Mouse (Mus musculus): ENCODE measurements at regions not wholly inside any gene's neighbourhood (a gene's known extent, or its start where the extent isn't known, plus 50 kb on each side); places are given as distances from the start of the nearest gene placed in this dataset.

GRCm38 (mm10) chr17:49149896-49150295, 217.7 kb downstream of the Lrfn2 start:
- 87% methylated on average over 4 of the region's 4 CpGs for WGBS
- no peaks in the 10 kb centered on the region for H3K9me3 ChIP-seq (replicated peaks; ENCODE audit: control insufficient read depth, low read length)
- H3K27me3 ChIP-seq (ENCODE audit: control insufficient read depth, insufficient read depth, low read length), result no peaks in the 10 kb centered on the region
- no peaks in the 10 kb centered on the region for H3K4me1 ChIP-seq (ENCODE audit: control insufficient read depth, insufficient read depth, low read length)
- H3K4me3 ChIP-seq (replicated peaks; ENCODE audit: low read length), result no peak overlapping the region
- H3K4me2 ChIP-seq (ENCODE audit: low read depth, low read length), result no peak overlapping the region
- no peak overlapping the region for H3K9ac ChIP-seq (ENCODE audit: low read length)
- H3K36me3 ChIP-seq (ENCODE audit: control insufficient read depth, insufficient read depth, low read length), result no peaks in the 10 kb centered on the region
- no peak for ATAC-seq (ENCODE audit: insufficient read depth, low FRiP score)
- no peak overlapping the region for H3K27ac ChIP-seq (ENCODE audit: low read length)

- peak; percentile 77 for ATAC-seq (ENCODE audit: insufficient read depth, low FRiP score)
- Histone ChIP-seq H3K27me3 (ENCODE audit: control insufficient read depth, insufficient read depth, low read length) (no peaks in the 10 kb centered on the region), H3K9me3 (replicated peaks; ENCODE audit: control insufficient read depth, low read length) (no peaks in the 10 kb centered on the region), H3K27ac (ENCODE audit: low read length) (no peak overlapping the region), H3K4me3 (replicated peaks; ENCODE audit: low read length) (no peak overlapping the region), H3K9ac (ENCODE audit: low read length) (no peak overlapping the region), H3K36me3 (ENCODE audit: control insufficient read depth, insufficient read depth, low read length) (no peaks in the 10 kb centered on the region), H3K4me1 (ENCODE audit: control insufficient read depth, insufficient read depth, low read length) (no peaks in the 10 kb centered on the region), H3K4me2 (ENCODE audit: low read depth, low read length) (no peak overlapping the region)
- WGBS, result 33% methylated on average over 3 of the region's 3 CpGs
Measured at GRCm38 (mm10) chr17:49150971-49151422, 218.8 kb downstream of the Lrfn2 start.

GRCm38 (mm10) chr17:49153994-49154393, 221.8 kb downstream of the Lrfn2 start:
- Histone ChIP-seq H3K27me3 (ENCODE audit: control insufficient read depth, insufficient read depth, low read length) (no peaks in the 10 kb centered on the region), H3K36me3 (ENCODE audit: control insufficient read depth, insufficient read depth, low read length) (no peaks in the 10 kb centered on the region), H3K9ac (ENCODE audit: low read length) (no peak overlapping the region), H3K4me3 (replicated peaks; ENCODE audit: low read length) (no peak overlapping the region), H3K4me1 (ENCODE audit: control insufficient read depth, insufficient read depth, low read length) (no peaks in the 10 kb centered on the region), H3K27ac (ENCODE audit: low read length) (no peak overlapping the region), H3K4me2 (ENCODE audit: low read depth, low read length) (no peak overlapping the region), H3K9me3 (replicated peaks; ENCODE audit: control insufficient read depth, low read length) (no peaks in the 10 kb centered on the region)
- 81% methylated on average over 9 of the region's 9 CpGs for WGBS
- ATAC-seq (ENCODE audit: insufficient read depth, low FRiP score), result no peak

- 73% methylated on average over 9 of the region's 9 CpGs for WGBS
Measured at GRCm38 (mm10) chr17:49155001-49155515, 222.9 kb downstream of the Lrfn2 start.

DNA sequence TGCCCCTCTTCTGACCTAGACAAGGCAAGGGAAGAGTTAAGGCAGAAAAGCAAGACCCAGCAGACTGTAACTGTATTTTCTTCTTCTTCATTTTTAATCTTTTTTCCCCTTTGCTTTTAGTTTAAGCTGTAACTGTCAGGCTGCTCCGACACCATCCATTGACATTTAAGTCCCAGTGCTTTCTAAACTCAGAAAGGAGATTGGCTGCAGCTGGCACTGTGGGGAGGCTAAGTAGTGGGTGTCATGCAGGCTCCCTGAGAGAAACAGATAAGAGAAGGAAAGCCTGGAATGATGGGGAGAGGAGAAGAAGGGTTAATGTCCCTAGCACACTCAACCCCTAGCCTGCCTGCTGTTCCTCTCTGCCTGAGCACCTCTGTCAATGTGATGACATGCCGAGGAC, 225.4 kb downstream of the Lrfn2 start:
- H3K4me2 ChIP-seq (ENCODE audit: low read depth, low read length), result no peak overlapping the region
- WGBS, result 58% methylated on average over 2 of the region's 2 CpGs
- H3K27me3 ChIP-seq (ENCODE audit: control insufficient read depth, insufficient read depth, low read length), result 0 out of 2 replicates have a peak, but pooled peaks cover 3% of the 10 kb centered on the region
- no peak overlapping the region for H3K4me3 ChIP-seq (replicated peaks; ENCODE audit: low read length)
- no peaks in the 10 kb centered on the region for H3K9me3 ChIP-seq (replicated peaks; ENCODE audit: control insufficient read depth, low read length)
- no peaks in the 10 kb centered on the region for H3K4me1 ChIP-seq (ENCODE audit: control insufficient read depth, insufficient read depth, low read length)
- H3K36me3 ChIP-seq (ENCODE audit: control insufficient read depth, insufficient read depth, low read length), result no peaks in the 10 kb centered on the region
- H3K9ac ChIP-seq (ENCODE audit: low read length), result no peak overlapping the region
- ATAC-seq (ENCODE audit: insufficient read depth, low FRiP score), result no peak
- no peak overlapping the region for H3K27ac ChIP-seq (ENCODE audit: low read length)

More at GRCm38 (mm10) chr17:49155001-49155515, 222.9 kb downstream of the Lrfn2 start:
- H3K4me3 ChIP-seq (replicated peaks; ENCODE audit: low read length), result no peak overlapping the region
- no peaks in the 10 kb centered on the region for H3K36me3 ChIP-seq (ENCODE audit: control insufficient read depth, insufficient read depth, low read length)
- no peaks in the 10 kb centered on the region for H3K9me3 ChIP-seq (replicated peaks; ENCODE audit: control insufficient read depth, low read length)
- no peak for ATAC-seq (ENCODE audit: insufficient read depth, low FRiP score)
- no peaks in the 10 kb centered on the region for H3K27me3 ChIP-seq (ENCODE audit: control insufficient read depth, insufficient read depth, low read length)
- H3K27ac ChIP-seq (ENCODE audit: low read length), result no peak overlapping the region
- H3K9ac ChIP-seq (ENCODE audit: low read length), result no peak overlapping the region
- no peak overlapping the region for H3K4me2 ChIP-seq (ENCODE audit: low read depth, low read length)
- no peaks in the 10 kb centered on the region for H3K4me1 ChIP-seq (ENCODE audit: control insufficient read depth, insufficient read depth, low read length)

DNA sequence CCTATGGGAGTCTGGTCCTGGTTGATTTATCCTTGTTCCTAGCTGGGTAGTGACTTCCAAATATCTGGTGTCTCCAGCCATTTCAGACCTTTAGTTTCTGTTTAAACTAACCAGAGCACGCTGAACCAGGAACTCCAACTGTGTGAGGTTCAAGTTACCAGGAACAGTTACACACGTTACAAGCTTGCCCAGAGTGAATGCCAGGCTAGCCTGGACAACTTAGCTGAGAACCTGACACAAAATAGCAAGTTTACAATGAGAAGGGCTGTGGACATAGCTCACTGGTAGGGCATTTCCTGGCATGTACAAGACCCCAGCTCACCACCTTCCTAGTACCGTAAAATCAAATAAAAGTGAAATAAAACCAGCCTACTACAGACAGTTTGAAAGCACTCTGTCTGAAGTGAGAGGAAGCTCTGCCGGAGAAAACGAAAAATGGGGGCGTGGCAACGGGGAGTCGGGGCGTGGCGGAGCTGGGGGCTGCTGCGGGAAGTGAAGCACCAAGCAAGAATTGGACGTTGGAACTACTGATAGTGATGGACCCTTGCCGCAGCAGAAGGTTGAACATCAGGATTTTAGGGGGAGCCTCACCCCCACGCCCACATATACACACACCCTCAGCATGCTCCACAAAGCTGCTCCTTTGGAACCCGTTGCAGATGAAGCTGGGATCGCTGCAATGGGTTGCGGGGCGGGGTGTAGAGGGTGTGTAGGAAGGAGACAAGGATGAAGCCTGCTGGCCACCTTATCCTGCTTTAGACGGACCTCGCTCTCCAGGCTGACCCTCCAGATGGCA, 239.3 kb downstream of the Lrfn2 start:
- peak; percentile 15; the same call in 1 of the 2 replicates for ATAC-seq (ENCODE audit: insufficient read depth, low FRiP score)
- Histone ChIP-seq H3K36me3 (ENCODE audit: control insufficient read depth, insufficient read depth, low read length) (no peaks in the 10 kb centered on the region), H3K4me1 (ENCODE audit: control insufficient read depth, insufficient read depth, low read length) (0 out of 2 replicates have a peak, but pooled peaks cover 4% of the 10 kb centered on the region), H3K4me3 (replicated peaks; ENCODE audit: low read length) (peak overlapping the region; percentile 42), H3K4me2 (ENCODE audit: low read depth, low read length) (peak overlapping the region; percentile 71), H3K27ac (ENCODE audit: low read length) (no peak overlapping the region), H3K9ac (ENCODE audit: low read length) (peak overlapping the region; percentile 23; the same call in 1 of the 2 replicates), H3K27me3 (ENCODE audit: control insufficient read depth, insufficient read depth, low read length) (peaks cover 20% of the 10 kb centered on the region), H3K9me3 (replicated peaks; ENCODE audit: control insufficient read depth, low read length) (no peaks in the 10 kb centered on the region)
- 4% methylated on average over 20 of the region's 20 CpGs for WGBS

DNA sequence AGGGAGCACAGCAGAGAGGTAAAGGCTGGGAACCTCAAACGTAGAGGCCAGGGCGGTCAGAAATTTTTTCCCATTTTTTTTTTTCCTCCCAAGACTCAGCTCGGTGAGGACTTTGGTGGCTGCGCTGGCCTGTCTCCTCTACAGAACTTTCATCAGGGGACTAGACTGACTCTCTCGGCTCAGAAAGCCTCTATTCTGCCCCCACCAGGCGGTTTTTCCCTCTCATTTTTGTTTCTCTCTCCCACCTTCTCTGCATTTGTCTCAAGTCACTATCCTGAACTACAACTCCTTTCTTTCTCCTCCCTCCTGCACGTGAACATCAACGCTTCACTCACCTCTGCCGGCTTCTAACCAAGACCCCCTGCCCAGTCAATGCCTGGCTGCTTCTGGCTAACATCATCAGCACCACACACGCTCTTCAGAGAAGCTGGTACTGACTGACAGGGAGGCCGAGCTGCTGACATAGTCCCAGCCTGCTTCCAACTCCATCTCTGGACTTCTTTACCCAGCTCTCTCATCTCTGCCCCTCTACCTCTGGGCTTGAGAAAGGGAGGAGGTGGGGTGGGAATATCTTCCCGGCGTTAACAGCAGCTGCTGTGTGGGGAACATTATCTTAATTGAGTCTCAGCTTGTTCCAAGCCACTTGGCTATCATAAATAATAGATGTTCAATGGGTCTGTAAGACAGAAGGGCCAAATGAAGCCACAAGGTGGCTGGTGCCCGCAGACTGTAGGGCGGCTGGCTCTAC, 240.0 kb downstream of the Lrfn2 start:
- H3K36me3 ChIP-seq (ENCODE audit: control insufficient read depth, insufficient read depth, low read length), result no peaks in the 10 kb centered on the region
- peak overlapping the region; percentile 42 for H3K4me3 ChIP-seq (replicated peaks; ENCODE audit: low read length)
- peaks cover 20% of the 10 kb centered on the region for H3K27me3 ChIP-seq (ENCODE audit: control insufficient read depth, insufficient read depth, low read length)
- H3K27ac ChIP-seq (ENCODE audit: low read length), result no peak overlapping the region
- H3K4me1 ChIP-seq (ENCODE audit: control insufficient read depth, insufficient read depth, low read length), result 0 out of 2 replicates have a peak, but pooled peaks cover 4% of the 10 kb centered on the region
- WGBS, result 18% methylated on average over 15 of the region's 15 CpGs
- no peaks in the 10 kb centered on the region for H3K9me3 ChIP-seq (replicated peaks; ENCODE audit: control insufficient read depth, low read length)
- no peak for ATAC-seq (ENCODE audit: insufficient read depth, low FRiP score)
- peak overlapping the region; percentile 71 for H3K4me2 ChIP-seq (ENCODE audit: low read depth, low read length)
- peak overlapping the region; percentile 23; the same call in 1 of the 2 replicates for H3K9ac ChIP-seq (ENCODE audit: low read length)

- H3K4me1 ChIP-seq (ENCODE audit: control insufficient read depth, insufficient read depth, low read length), result 0 out of 2 replicates have a peak, but pooled peaks cover 4% of the 10 kb centered on the region
- 70% methylated on average over 8 of the region's 8 CpGs for WGBS
- H3K27me3 ChIP-seq (ENCODE audit: control insufficient read depth, insufficient read depth, low read length), result peaks cover 20% of the 10 kb centered on the region
- no peak overlapping the region for H3K9ac ChIP-seq (ENCODE audit: low read length)
- no peaks in the 10 kb centered on the region for H3K36me3 ChIP-seq (ENCODE audit: control insufficient read depth, insufficient read depth, low read length)
- no peak overlapping the region for H3K27ac ChIP-seq (ENCODE audit: low read length)
- H3K4me2 ChIP-seq (ENCODE audit: low read depth, low read length), result no peak overlapping the region
- H3K9me3 ChIP-seq (replicated peaks; ENCODE audit: control insufficient read depth, low read length), result no peaks in the 10 kb centered on the region
- ATAC-seq (ENCODE audit: insufficient read depth, low FRiP score), result no peak
- H3K4me3 ChIP-seq (replicated peaks; ENCODE audit: low read length), result no peak overlapping the region
Measured at GRCm38 (mm10) chr17:49172800-49173150, 240.6 kb downstream of the Lrfn2 start.

Measured in stomach, embryonic 16.5 days (tissue).